Mouse (Mus musculus): ENCODE measurements at regions not wholly inside any gene's neighbourhood (a gene's known extent, or its start where the extent isn't known, plus 50 kb on each side); places are given as distances from the start of the nearest gene placed in this dataset.
"Not testable (repeated sequence)": the region's sequence is repeated elsewhere in the genome, so short reads cannot be mapped to it uniquely, and the experiment has no call there.

GRCm38 (mm10) chr13:88675835-88676234 lies 145.4 kb upstream of the Edil3 start:
- Histone ChIP-seq H3K9ac (no peak overlapping the region), H3K36me3 (no peaks in the 10 kb centered on the region), H3K9me3 (no peaks in the 10 kb centered on the region), H3K4me2 (no peak overlapping the region), H3K27ac (no peak overlapping the region), H3K4me3 (no peak overlapping the region), H3K4me1 (no peaks in the 10 kb centered on the region), H3K27me3 (no peaks in the 10 kb centered on the region)
- no peak for ATAC-seq (ENCODE audit: borderline replicate concordance, extremely low read depth, low FRiP score, low TSS enrichment)
- 85% methylated on average over 5 of the region's 5 CpGs for WGBS

DNA sequence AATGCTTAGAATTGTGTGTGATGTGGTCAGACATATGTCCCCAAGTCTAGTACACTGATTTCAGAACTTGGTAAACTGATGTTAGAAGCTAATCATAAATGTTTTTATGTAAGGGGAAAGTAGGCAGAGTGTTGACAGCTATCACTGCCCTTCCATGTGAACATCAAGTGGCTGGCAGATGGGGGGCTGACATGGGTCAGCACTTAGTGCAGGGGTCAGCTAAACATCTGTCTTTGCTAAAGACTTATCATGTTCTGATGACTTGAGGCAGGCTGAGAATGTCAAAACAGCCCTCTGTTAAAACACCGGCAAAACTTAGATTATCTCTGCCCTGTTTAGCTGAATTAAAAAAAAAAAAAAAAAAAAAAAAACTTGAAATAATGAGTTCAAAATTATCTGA lies 116.7 kb upstream of the Edil3 start:
- no peaks in the 10 kb centered on the region for H3K9me3 ChIP-seq
- no peak overlapping the region for H3K4me2 ChIP-seq
- H3K27me3 ChIP-seq, result no peaks in the 10 kb centered on the region
- H3K36me3 ChIP-seq, result no peaks in the 10 kb centered on the region
- no peak overlapping the region for H3K9ac ChIP-seq
- WGBS, result 33% methylated on average over 1 of the region's 1 CpGs
- peak; percentile 27; the same call in 1 of the 2 replicates for ATAC-seq (ENCODE audit: borderline replicate concordance, extremely low read depth, low FRiP score, low TSS enrichment)
- H3K4me3 ChIP-seq, result no peak overlapping the region
- no peaks in the 10 kb centered on the region for H3K4me1 ChIP-seq
- no peak overlapping the region for H3K27ac ChIP-seq

DNA sequence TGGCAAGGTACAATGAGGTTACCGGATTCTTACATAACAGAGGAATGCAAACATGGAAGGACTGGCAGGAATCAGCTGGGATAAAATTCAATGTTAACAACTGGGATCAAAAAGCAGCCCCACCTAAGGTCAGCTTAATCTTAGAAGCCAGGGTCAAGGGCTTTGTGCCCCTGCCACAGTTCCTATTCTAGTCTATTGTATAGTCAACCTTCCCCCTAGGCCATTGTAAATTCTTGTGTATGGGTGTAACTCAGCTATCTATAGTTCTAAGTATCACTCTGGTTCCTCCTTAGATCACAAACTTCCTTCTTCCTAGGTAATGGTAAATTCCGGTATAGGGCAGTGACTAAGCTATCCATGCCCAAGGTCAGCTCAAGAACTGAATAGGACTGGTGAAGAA lies 91.6 kb upstream of the Edil3 start:
- not testable (repeated sequence) for H3K4me2 ChIP-seq; H3K4me3 ChIP-seq; H3K27ac ChIP-seq; H3K27me3 ChIP-seq; H3K36me3 ChIP-seq; H3K9me3 ChIP-seq; ATAC-seq (ENCODE audit: borderline replicate concordance, extremely low read depth, low FRiP score, low TSS enrichment); H3K4me1 ChIP-seq; H3K9ac ChIP-seq
- WGBS, result 87% methylated on average over 2 of the region's 2 CpGs

DNA sequence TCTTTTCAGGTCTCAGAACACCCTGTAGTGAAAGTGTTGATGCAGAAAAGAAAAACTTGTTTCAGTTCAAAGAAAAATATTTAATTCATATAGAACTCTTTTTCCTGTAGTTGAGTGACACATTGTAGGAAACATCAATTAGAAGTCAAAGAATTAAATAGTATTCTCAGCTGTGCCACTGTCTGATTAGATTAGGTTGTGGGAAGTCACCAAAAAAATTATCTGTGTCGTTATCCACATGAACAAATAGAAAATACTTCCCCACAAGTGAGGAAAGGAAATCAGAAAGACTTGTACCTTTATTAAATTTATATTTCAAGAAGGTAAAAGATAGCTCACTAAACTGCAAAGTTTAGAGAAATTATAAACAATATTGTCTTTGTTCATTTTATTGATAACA lies 71.4 kb upstream of the Edil3 start:
- Histone ChIP-seq H3K9ac (no peak overlapping the region), H3K9me3 (no peaks in the 10 kb centered on the region), H3K4me1 (no peaks in the 10 kb centered on the region), H3K27ac (no peak overlapping the region), H3K27me3 (no peaks in the 10 kb centered on the region), H3K36me3 (no peaks in the 10 kb centered on the region), H3K4me2 (no peak overlapping the region), H3K4me3 (no peak overlapping the region)
- WGBS, result 56% methylated on average over 1 of the region's 1 CpGs
- ATAC-seq (ENCODE audit: borderline replicate concordance, extremely low read depth, low FRiP score, low TSS enrichment), result no peak
